Mouse (Mus musculus) embryo, embryonic 10 days (tissue): ENCODE results near the gene Pitx2.

Experiments used
- DNase-seq: peaks from one replicate; pipeline ENCODE4 v3.0.0-alpha.2; 2015; ENCODE audit warnings: low spot score

Pitx2 gene

GRCm38 (mm10) chr3:129202871-129203740, 3.4 kb downstream of the Pitx2 start:
- DNase-seq, result peak; percentile 36

DNA sequence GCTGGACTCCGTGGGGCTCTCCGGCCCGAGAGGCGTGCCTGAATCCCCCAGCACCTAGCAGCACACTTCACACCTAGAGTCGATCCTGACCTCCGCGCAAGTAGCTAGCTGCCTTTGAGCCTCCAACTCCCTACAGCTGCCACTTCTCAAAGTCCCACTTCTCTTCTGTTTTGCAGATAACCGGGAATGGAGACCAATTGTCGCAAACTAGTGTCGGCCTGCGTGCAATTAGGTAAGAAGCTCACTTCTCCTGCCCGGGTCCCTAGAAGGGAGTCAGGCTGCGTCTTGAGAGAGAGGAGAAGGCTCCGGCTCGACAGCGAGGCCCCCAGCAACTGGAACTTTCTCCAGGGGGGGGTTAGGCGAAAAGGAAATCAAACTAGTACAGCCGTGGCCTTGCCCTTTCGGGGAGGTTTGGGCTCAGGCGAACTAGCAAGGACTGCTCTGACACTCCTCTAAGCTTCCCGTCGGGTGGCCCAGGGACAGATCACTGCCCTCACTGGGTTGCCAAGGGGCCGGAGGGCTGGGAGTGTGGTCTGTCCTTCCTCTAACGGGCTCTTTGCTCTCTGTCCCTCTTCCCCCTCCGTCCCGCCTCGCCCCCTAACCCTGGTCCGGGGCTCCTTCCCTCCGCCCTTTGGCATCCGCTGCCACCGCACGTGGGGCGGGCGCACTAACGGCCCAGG, 4.2 kb downstream of the Pitx2 start:
- DNase-seq, result peak; percentile 44

GRCm38 (mm10) chr3:129204441-129205313, 5.0 kb downstream of the Pitx2 start:
- DNase-seq, result peak; percentile 97

- DNase-seq, result no peak
Observed at GRCm38 (mm10) chr3:129205481-129206175, 6.0 kb downstream of the Pitx2 start.

- DNase-seq, result peak; percentile 13
Observed at GRCm38 (mm10) chr3:129206776-129207175, 7.1 kb downstream of the Pitx2 start.

DNA sequence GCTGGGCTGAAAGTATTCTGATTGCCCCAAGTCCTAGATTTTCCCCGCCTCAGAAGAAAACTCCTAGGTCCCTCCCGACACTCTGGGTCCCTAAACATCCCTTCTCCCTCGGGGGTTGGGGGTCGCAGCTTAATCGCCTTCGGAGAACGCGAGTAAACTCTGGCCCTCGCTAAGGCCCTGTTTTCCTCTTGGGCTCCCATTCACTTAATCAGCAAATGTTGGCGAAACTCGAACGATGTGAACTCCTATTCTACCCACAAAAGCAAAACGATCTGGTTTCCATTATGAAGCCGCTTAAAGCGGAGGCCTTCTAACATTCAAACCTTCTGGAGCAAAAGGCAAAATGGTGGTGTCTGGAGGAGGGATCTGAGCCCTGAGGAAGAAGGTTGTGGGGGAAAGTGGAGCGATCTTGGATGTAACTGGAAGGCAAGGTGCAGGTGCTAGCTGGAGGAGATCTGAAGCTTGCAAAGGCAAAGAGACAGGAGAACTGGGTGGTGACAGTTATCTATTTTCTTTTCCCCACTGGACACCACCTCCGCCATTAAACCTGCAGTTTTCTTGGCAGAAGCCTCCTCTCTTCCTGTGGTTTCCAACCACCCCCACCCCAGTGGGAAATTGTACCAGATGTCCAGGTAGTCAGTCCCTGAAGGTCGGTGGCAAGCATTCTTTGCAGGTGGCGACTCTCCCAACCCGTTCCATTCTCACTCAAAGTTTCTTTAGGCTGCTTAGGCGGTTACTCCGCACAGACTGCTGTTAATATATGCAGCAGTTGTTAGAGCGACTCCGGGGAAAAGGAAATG, 7.8 kb downstream of the Pitx2 start:
- peak; percentile 40 for DNase-seq

DNA sequence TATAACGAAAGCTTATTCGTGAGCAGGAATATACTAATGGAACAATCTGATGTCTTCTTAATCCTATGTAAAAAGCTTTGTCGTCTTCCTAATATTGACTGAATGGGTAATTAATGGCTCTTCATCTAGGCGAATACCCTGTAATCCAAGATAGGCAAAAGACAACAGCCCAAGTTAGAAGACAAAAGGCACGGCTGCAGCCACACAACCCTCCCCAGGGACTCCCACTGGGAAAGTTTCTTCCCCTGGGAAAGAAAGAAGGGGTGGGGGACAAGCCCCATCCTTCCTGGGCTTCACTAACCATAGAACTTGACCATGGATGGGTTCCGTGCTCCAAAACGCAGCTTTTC, 8.3 kb downstream of the Pitx2 start:
- no peak for DNase-seq

GRCm38 (mm10) chr3:129208421-129208820, 8.7 kb downstream of the Pitx2 start:
- peak; percentile 20 for DNase-seq

GRCm38 (mm10) chr3:129209266-129209665, 9.6 kb downstream of the Pitx2 start:
- DNase-seq, result no peak

DNA sequence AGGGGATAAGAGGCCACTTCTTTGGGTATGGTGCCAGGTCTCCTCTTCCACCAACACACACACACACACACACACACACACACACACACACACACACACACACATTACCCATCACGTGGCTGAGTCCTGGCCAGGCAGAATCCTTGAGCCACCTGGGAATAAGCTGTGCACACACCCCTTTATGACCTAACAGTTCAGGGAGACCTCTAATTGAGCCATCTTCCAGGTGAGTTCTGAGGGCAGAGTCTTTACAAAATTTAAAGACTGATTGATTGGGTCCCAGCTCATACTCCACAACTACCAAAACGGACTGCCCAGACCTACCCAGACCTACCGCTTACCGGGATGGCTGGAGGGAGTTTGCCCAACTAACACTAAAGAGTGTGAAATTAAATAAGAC, 10.1 kb downstream of the Pitx2 start:
- DNase-seq, result no peak

GRCm38 (mm10) chr3:129212038-129212645, 12.5 kb downstream of the Pitx2 start:
- DNase-seq, result no peak

- no peak for DNase-seq
Observed at GRCm38 (mm10) chr3:129212807-129213206, 13.1 kb downstream of the Pitx2 start.

- peak; percentile 97 for DNase-seq
Observed at GRCm38 (mm10) chr3:129213633-129214145, 14.0 kb downstream of the Pitx2 start.

DNA sequence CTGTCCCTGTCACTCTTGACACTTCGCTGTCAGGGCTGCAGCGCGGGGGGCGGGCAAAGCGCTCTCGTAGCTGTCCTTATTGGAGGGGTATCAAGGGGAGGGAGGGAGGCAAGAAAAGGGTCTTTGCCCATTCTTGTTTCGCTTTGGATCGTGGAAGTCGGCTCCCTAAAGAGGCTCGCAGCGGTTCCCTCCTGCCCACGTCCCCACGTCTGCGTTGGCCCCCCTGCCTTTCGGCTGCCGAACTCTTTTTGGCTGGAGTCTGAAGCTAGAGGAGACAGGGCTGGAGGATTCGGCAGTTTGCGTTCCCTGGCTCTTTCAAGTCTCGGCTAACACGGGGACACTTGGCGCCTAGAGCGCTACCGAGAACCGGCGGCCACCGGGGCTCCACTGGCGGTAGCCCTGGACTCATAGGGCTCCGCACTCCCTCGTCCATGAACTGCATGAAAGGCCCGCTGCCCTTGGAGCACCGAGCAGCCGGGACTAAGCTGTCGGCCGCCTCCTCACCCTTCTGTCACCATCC, 14.5 kb downstream of the Pitx2 start:
- peak; percentile 47 for DNase-seq

GRCm38 (mm10) chr3:129214666-129215161, 15.0 kb downstream of the Pitx2 start:
- peak; percentile 52 for DNase-seq

DNA sequence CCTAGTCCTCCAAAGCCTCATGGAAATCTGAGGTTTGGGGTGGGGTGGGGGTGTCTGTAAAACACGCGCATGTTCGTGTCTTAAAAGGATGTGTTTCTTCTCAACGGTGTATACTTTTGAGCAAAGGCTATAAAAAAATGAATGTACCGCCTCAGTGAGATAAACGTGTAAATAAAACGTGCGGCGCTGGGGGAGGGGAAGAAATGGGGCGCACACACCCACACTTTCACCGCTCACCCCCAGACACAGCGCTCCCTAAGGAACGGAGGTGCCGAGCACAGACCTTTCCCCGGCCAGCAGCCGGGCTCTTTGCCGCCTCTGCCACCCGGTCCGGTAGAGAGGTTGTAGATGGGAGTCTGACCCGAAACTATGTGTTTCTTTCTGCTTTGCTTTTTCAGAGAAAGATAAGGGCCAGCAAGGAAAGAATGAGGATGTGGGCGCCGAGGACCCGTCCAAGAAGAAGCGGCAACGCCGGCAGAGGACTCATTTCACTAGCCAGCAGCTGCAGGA, 15.6 kb downstream of the Pitx2 start:
- peak; percentile 14 for DNase-seq

- peak; percentile 76 for DNase-seq
Observed at GRCm38 (mm10) chr3:129215751-129216331, 16.2 kb downstream of the Pitx2 start.

- no peak for DNase-seq
Observed at GRCm38 (mm10) chr3:129216491-129216890, 16.8 kb downstream of the Pitx2 start.

GRCm38 (mm10) chr3:129216911-129217561, 17.4 kb downstream of the Pitx2 start:
- peak; percentile 64 for DNase-seq
